Mouse (Mus musculus) intestine, embryonic 14.5 days (tissue): ENCODE results near the gene Gm12790. TPM values are rescaled to one million over a fixed set of nuclear protein-coding genes. Genes with fewer than 3 reads are reported as not detected.
"Not testable (repeated sequence)": the region's sequence is repeated elsewhere in the genome, so short reads cannot be mapped to it uniquely, and the experiment has no call there.

Experiments used
- ATAC-seq: fragments of 200-750 bp; cut with Nextera tagmentation; replicated peaks from 2 replicates; pipeline ENCODE4 v1.8.0; 2017; ENCODE audit warnings: low read depth, moderate number of reproducible peaks, moderate TSS enrichment, moderate library complexity; ENCODE audit not compliant: low FRiP score, low TSS enrichment
- DNase-seq: peaks from one replicate; pipeline ENCODE4 v3.0.0-alpha.2; 2018; ENCODE audit warnings: low spot score
- H3K27ac ChIP-seq: fragments of 300-500 bp; sonication (generic); 2 replicates; pipeline ENCODE4 v1.5.1; 2014; ENCODE audit warnings: low read depth, mild to moderate bottlenecking, control low read depth
- H3K27me3 ChIP-seq: fragments of 300-500 bp; sonication (generic); replicated peaks from 2 replicates; pipeline ENCODE4 v1.6.1; 2014; ENCODE audit warnings: low read length, control low read depth; ENCODE audit not compliant: control insufficient read depth, insufficient read depth
- H3K36me3 ChIP-seq: fragments of 300-500 bp; sonication (generic); 2 replicates; pipeline ENCODE4 v1.6.1; 2014; ENCODE audit warnings: low read length, control low read depth; ENCODE audit not compliant: control insufficient read depth, insufficient read depth
- H3K4me1 ChIP-seq: fragments of 300-500 bp; sonication (generic); replicated peaks from 2 replicates; pipeline ENCODE4 v1.6.1; 2014; ENCODE audit warnings: low read length, control low read depth, mixed read lengths; ENCODE audit not compliant: control insufficient read depth, insufficient read depth
- H3K4me2 ChIP-seq: fragments of 300-500 bp; sonication (generic); 2 replicates; pipeline ENCODE4 v1.6.1; 2014; ENCODE audit warnings: low read length
- H3K4me3 ChIP-seq: fragments of 300-500 bp; sonication (generic); 2 replicates; pipeline ENCODE4 v1.5.1; 2014; ENCODE audit warnings: low read depth, low read length, control low read depth, mixed read lengths
- H3K9ac ChIP-seq: fragments of 300-500 bp; sonication (generic); 2 replicates; pipeline ENCODE4 v1.6.1; 2014; ENCODE audit warnings: mild to moderate bottlenecking, low read length
- H3K9me3 ChIP-seq: fragments of 300-500 bp; sonication (generic); 2 replicates; pipeline ENCODE4 v1.6.1; 2016; ENCODE audit warnings: low read length, control low read depth; ENCODE audit not compliant: control insufficient read depth
- WGBS: fragments of 180-500 bp; shearing (Covaris S2); extraction: QIAGEN DNeasy Blood & Tissue Kit; methylation state at CpG from one replicate; pipeline ENCODE4 v1.1.7; 2014; 5-methylcytosine and 5-hydroxymethylcytosine counted together
- polyA plus RNA-seq: library from polyadenylated mRNA; unstranded; fragments of >200 nt; fragmentation: Nextera tagmentation; extraction: Ambion mirVana; gene quantifications from 2 replicates; pipeline ENCODE4 v1.2.1, GENCODE M21; 2014

The Gm12790 gene
- polyA plus RNA-seq, result not detected in 2 replicates

DNA sequence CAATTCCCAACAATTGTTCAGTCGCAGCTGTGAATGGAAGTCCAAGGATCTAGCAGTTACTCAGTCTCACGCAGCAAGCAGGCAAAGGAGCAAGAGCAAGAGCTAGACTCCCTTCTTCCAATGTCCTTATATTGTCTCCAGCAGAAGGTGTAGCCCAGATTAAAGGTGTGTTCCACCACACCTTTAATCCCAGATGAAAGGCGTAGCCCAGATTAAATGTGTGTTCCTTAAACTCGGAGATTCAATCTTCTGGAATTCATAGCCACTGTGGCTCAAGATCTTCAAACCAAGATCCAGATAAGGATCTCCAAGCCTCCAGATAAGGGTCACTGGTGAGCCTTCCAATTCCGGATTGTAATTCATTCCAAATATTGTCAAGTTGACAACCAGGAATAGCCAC lies at the start of gene Gm12790:
Gene Gm12790, minus strand, starts transcription at position 101 of the 400 bp plus-strand sequence.
- not testable (repeated sequence) for H3K9ac ChIP-seq

DNA sequence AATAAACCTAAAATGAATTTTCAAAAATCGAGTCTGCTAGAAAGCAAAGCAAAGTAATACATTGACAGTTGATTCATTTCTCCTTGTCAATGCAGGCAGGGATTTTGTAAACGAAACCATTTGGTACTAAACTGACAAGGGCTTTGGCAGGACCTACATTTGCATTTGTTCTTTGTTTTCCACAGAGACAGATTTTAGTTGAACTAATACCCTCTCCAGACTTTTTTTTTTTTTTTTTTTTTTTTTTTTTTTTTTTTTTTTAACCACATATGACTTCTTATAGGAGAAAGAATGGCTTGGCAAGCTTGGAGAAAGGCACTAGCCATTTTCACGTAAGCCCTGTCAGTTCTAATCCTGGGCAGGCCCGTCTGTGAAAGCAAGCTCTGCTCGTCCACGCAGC lies 45.8 kb upstream of the Gm12790 start:
- Histone ChIP-seq H3K9ac (no peak overlapping the region), H3K4me1 (no peaks in the 10 kb centered on the region), H3K27ac (no peak overlapping the region), H3K36me3 (no peaks in the 10 kb centered on the region), H3K9me3 (no peaks in the 10 kb centered on the region), H3K4me2 (no peak overlapping the region), H3K27me3 (no peaks in the 10 kb centered on the region), H3K4me3 (no peak overlapping the region)
- 81% methylated on average over 6 of the region's 6 CpGs for WGBS
- DNase-seq (no peak), ATAC-seq (no peak)

More for the DNA sequence above, at the start of gene Gm12790:
- H3K4me1 ChIP-seq, H3K4me3 ChIP-seq, H3K27me3 ChIP-seq, DNase-seq, H3K36me3 ChIP-seq, ATAC-seq, H3K4me2 ChIP-seq, H3K9me3 ChIP-seq, H3K27ac ChIP-seq: not testable (repeated sequence)
- 100% methylated on average over 1 of the region's 5 CpGs for WGBS

DNA sequence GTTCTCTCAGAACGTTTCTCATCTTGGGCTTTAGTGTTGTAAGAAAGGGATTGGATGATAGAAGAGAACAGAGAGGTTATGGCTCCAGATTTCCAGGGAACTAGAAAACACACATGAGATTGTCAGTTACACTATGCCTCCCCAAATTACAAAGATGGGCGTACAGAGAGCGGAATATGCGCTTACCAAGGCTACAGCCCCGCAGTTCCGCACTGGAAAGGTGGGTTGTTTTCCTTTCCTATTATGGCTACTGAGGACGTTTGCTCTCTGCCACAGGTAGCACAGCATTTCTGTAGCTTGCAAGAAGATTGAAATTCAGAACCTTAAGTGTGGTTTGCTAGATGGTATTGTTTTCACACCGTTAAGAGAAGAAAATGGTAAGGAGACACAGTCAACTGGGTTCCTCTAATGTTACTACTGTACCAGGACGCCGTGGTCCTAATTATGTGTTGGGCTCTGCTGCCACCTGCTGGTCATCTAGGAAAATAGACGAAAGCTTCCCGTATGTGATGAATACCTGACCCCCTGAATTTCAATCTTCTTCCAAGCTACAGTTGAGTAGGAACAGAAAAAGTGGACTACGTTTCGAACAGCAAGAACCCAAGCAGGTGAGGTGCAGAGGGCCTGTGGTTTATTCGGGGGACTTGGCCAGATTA lies 17.5 kb upstream of the Gm12790 start:
- DNase-seq, result peak; percentile 87
- WGBS, result 42% methylated on average over 15 of the region's 15 CpGs
- Histone ChIP-seq H3K36me3 (no peaks in the 10 kb centered on the region), H3K4me3 (no peak overlapping the region), H3K27me3 (no peaks in the 10 kb centered on the region), H3K9ac (no peak overlapping the region), H3K4me2 (no peak overlapping the region), H3K9me3 (no peaks in the 10 kb centered on the region), H3K27ac (no peak overlapping the region), H3K4me1 (no peaks in the 10 kb centered on the region)
- ATAC-seq, result no peak; the same call in 1 of the 2 replicates

DNA sequence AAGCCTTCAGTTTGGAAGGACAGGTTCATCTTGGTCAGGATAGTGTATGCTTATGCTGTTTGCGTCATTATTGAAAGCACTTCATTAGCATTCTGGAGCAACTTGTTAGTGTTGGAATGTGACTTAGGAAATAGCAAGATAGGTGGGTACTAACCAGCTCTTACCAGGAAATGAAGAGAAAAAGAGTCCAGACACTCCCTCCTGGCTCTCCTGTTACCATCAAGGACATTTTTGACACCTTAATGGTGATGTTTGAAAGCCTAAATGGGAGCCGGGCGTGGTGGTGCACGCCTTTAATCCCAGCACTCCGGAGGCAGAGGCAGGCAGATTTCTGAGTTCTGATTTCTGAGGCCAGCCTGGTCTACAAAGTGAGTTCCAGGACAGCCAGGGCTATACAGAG lies 16.6 kb upstream of the Gm12790 start:
- 89% methylated on average over 5 of the region's 5 CpGs for WGBS
- H3K4me3 ChIP-seq, result no peak overlapping the region
- no peaks in the 10 kb centered on the region for H3K4me1 ChIP-seq
- H3K9me3 ChIP-seq, result no peaks in the 10 kb centered on the region
- no peak for ATAC-seq
- H3K27me3 ChIP-seq, result no peaks in the 10 kb centered on the region
- DNase-seq, result no peak
- H3K4me2 ChIP-seq, result no peak overlapping the region
- no peak overlapping the region for H3K9ac ChIP-seq
- no peaks in the 10 kb centered on the region for H3K36me3 ChIP-seq
- H3K27ac ChIP-seq, result no peak overlapping the region

DNA sequence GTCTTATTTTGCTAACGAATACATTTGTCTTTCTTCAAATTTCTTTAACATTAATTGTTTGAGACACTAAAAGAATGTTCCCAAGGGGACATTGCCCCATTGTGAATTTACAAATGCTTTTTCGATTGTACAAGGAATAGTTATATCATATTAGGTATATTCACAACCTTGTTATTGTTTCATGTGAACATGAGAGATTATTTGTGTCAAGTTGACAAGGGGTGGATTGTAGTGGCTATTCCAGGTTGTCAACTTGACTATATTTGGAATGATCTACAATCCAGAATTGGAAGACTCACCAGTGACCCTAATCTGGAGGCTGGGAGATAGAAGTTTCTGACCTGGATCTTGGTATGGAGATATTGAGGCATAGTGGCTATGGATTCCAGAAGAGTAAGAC lies 5.5 kb upstream of the Gm12790 start, which contains the start of gene Gm12789:
Gene Gm12789, plus strand, starts transcription at position 301 of the 400 bp plus-strand sequence.
- DNase-seq, H3K27ac ChIP-seq, H3K9me3 ChIP-seq, H3K4me3 ChIP-seq, H3K27me3 ChIP-seq, H3K4me1 ChIP-seq, H3K4me2 ChIP-seq, H3K36me3 ChIP-seq, ATAC-seq, H3K9ac ChIP-seq: not testable (repeated sequence)
- 84% methylated on average over 2 of the region's 2 CpGs for WGBS

DNA sequence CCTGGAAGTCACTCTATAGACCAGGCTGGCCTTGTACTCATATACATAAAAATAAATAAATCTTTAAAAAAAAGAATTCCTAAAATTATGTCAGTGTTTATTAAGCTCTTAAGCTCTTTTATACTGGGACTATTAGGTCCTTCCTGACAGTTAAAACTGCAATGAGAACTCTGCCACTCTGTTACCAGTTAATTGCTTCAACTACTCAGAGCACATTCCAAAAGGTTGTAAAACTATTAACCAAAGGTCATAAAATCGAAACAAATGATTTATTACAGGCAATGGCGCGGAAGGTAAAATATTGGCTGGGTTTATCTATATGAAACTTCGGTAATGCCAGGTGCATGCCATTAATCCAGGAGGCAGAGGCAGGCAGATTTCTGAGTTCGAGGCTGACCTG lies 4.8 kb upstream of the Gm12790 start:
- Histone ChIP-seq H3K4me3 (no peak overlapping the region), H3K9me3 (no peaks in the 10 kb centered on the region), H3K4me1 (no peaks in the 10 kb centered on the region), H3K27ac (no peak overlapping the region), H3K9ac (no peak overlapping the region), H3K36me3 (no peaks in the 10 kb centered on the region), H3K4me2 (no peak overlapping the region), H3K27me3 (no peaks in the 10 kb centered on the region)
- DNase-seq (no peak), ATAC-seq (0 out of 2 replicates have a peak, but pooled peaks have one; percentile 47)
- WGBS, result 54% methylated on average over 5 of the region's 5 CpGs

DNA sequence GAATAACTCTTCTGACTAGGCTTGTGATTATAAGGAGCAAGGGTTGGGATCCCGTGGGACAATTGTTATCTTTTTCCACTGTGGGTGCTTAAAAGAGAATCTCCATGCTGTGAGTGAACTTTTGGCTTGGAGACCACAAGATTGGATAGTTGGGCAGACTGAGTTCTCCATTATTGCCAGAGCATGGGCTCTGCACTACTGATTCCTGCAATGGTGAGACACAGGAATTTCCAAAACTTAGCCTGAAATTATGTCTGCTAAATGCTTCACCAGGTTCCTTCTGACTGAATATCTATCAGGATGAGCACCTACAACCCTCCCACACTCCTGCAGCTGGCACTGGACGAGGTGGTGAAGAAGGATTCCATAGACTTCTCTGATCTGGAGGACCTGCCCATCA lies 40.7 kb downstream of the Gm12790 start, which contains the start of gene Gm12794:
Gene Gm12794, plus strand, starts transcription at position 301 of the 400 bp plus-strand sequence.
- ATAC-seq, H3K27ac ChIP-seq, H3K9me3 ChIP-seq, H3K4me2 ChIP-seq, H3K4me1 ChIP-seq, H3K36me3 ChIP-seq, H3K27me3 ChIP-seq, DNase-seq, H3K4me3 ChIP-seq, H3K9ac ChIP-seq: not testable (repeated sequence)
- 79% methylated on average over 2 of the region's 2 CpGs for WGBS
